Comparison of ENCODE assay signal across 14 mouse cellular contexts in genomic region chr15:78878792-78879516, GRCm38 (mm10). TPM values are rescaled to one million over a fixed set of nuclear protein-coding genes. Genes with fewer than 3 reads are reported as not detected.
DNase-seq lines count a peak whose midpoint lies in the region; ATAC-seq and TF ChIP-seq lines count a peak whose summit lies in the region.
"Not testable (repeated sequence)": the region's sequence is repeated elsewhere in the genome, so short reads cannot be mapped to it uniquely, and the experiment has no call there.
"Had no signal": no experiment of that assay in that cellular context is flagged by ENCODE, and none has a peak within 500 bp of the region (broad histone marks: within the 10 kb centered on the region; RNA-seq: fewer than 3 reads in every experiment).

No protein-coding gene starts in this region.

- not testable (repeated sequence) for H3K4me2 ChIP-seq in embryonic facial prominence, embryonic 11.5 days (ENCODE audit: low read depth, low read length)
- peak overlapping the region; percentile 75 for H3K4me2 ChIP-seq in hindbrain, embryonic 15.5 days
- H3K4me2 ChIP-seq in limb, embryonic 13.5 days (replicated peaks): peak overlapping the region; percentile 91
- H3K4me2 ChIP-seq in lung, embryonic 14.5 days: peak overlapping the region; percentile 78; the same call in 1 of the 2 replicates

- H3K4me1 ChIP-seq in embryonic facial prominence, embryonic 11.5 days (ENCODE audit: control insufficient read depth, insufficient read depth, low read length); lung, embryonic 14.5 days (ENCODE audit: insufficient read depth): not testable (repeated sequence)
- peaks cover 31% of the 10 kb centered on the region for H3K4me1 ChIP-seq in hindbrain, embryonic 15.5 days (replicated peaks)
- H3K4me1 ChIP-seq in limb, embryonic 13.5 days: peaks cover 36% of the 10 kb centered on the region
- peaks cover 48% of the 10 kb centered on the region for H3K4me1 ChIP-seq in midbrain, embryonic 10.5 days

- 41% methylated on average over 7 of the region's 7 CpGs for WGBS in embryonic facial prominence, embryonic 11.5 days
- WGBS in hindbrain, embryonic 15.5 days: 76% methylated on average over 7 of the region's 7 CpGs
- WGBS in limb, embryonic 13.5 days: 42% methylated on average over 7 of the region's 7 CpGs
- 24% methylated on average over 7 of the region's 7 CpGs for WGBS in lung, embryonic 14.5 days
- WGBS in midbrain, embryonic 10.5 days: 82% methylated on average over 7 of the region's 7 CpGs

- not testable (repeated sequence) for ATAC-seq in embryonic facial prominence, embryonic 11.5 days (replicated peaks; ENCODE audit: insufficient number of reproducible peaks, low FRiP score, low TSS enrichment, low read depth); hindbrain, embryonic 15.5 days (ENCODE audit: low FRiP score, low read depth); limb, embryonic 13.5 days (ENCODE audit: low FRiP score, low read depth); lung, embryonic 14.5 days (ENCODE audit: insufficient read depth)
- ATAC-seq in neutrophil, adult 5-6 weeks (ENCODE audit: extremely low read depth, insufficient number of reproducible peaks, low FRiP score, poor library complexity, severe bottlenecking): peak; percentile 30

- not testable (repeated sequence) for TF ChIP-seq CTCF in lung, embryonic 14.5 days (IDR thresholded peaks at IDR 0.05; ENCODE audit: low read depth)

- DNase-seq in CD4-positive, CD25-positive, alpha-beta regulatory T cell, adult 2 months (ENCODE audit: low read depth, low spot score): peak; percentile 49
- not testable (repeated sequence) for DNase-seq in embryonic facial prominence, embryonic 11.5 days (ENCODE audit: low spot score); midbrain, embryonic 10.5 days (ENCODE audit: low spot score)
- DNase-seq in heart, adult 11 months: peak; percentile 97
- DNase-seq in lung, embryonic 14.5 days: peak; percentile 52

- not testable (repeated sequence) for H3K27ac ChIP-seq in embryonic facial prominence, embryonic 11.5 days (replicated peaks; ENCODE audit: low read depth, low read length); hindbrain, embryonic 15.5 days (replicated peaks); lung, embryonic 14.5 days (ENCODE audit: low read depth)
- H3K27ac ChIP-seq in limb, embryonic 13.5 days: peak overlapping the region; percentile 16; the same call in 1 of the 2 replicates
- H3K27ac ChIP-seq in midbrain, embryonic 10.5 days (replicated peaks): 0 out of 2 replicates have a peak overlapping the region, but pooled peaks have one; percentile 42

- peak overlapping the region; percentile 25; the same call in 1 of the 2 replicates for H3K9ac ChIP-seq in embryonic facial prominence, embryonic 11.5 days (replicated peaks; ENCODE audit: low read length)
- not testable (repeated sequence) for H3K9ac ChIP-seq in hindbrain, embryonic 15.5 days; lung, embryonic 14.5 days
- 0 out of 2 replicates have a peak overlapping the region, but pooled peaks have one; percentile 32 for H3K9ac ChIP-seq in limb, embryonic 13.5 days

- H3K27me3 ChIP-seq in embryonic facial prominence, embryonic 11.5 days (ENCODE audit: control insufficient read depth, insufficient read depth, low read length); hindbrain, embryonic 15.5 days; limb, embryonic 13.5 days; lung, embryonic 14.5 days (ENCODE audit: insufficient read depth, low read length); midbrain, embryonic 10.5 days (ENCODE audit: low read depth, poor library complexity, severe bottlenecking): not testable (repeated sequence)

- not testable (repeated sequence) for H3K36me3 ChIP-seq in embryonic facial prominence, embryonic 11.5 days (replicated peaks; ENCODE audit: control insufficient read depth, insufficient read depth, low read depth, low read length)
- peaks cover 20% of the 10 kb centered on the region; the same call in 1 of the 2 replicates for H3K36me3 ChIP-seq in hindbrain, embryonic 15.5 days
- peaks cover 39% of the 10 kb centered on the region for H3K36me3 ChIP-seq in limb, embryonic 13.5 days
- peaks cover 42% of the 10 kb centered on the region for H3K36me3 ChIP-seq in lung, embryonic 14.5 days (ENCODE audit: insufficient read depth)
- H3K36me3 ChIP-seq in midbrain, embryonic 10.5 days: peaks cover 41% of the 10 kb centered on the region

- H3K9me3 ChIP-seq in embryonic facial prominence, embryonic 11.5 days (replicated peaks; ENCODE audit: control insufficient read depth, low read length); hindbrain, embryonic 15.5 days; limb, embryonic 13.5 days; lung, embryonic 14.5 days (ENCODE audit: low read depth, low read length); midbrain, embryonic 10.5 days (replicated peaks): not testable (repeated sequence)

- not testable (repeated sequence) for H3K4me3 ChIP-seq in embryonic facial prominence, embryonic 11.5 days (ENCODE audit: low read depth, low read length); hindbrain, embryonic 15.5 days; lung, embryonic 14.5 days (ENCODE audit: low read depth, low read length); midbrain, embryonic 10.5 days
- peak overlapping the region; percentile 70; the same call in 1 of the 2 replicates for H3K4me3 ChIP-seq in limb, embryonic 13.5 days

RNA-seq across cellular contexts. Expression of gene Gga1, which starts 2.0 kb away (rescaled TPM):
- 21.1 and 22.6 TPM in 2 replicates for polyA plus RNA-seq in embryonic facial prominence, embryonic 11.5 days (2014; fragmentation: Nextera tagmentation; extraction: Ambion mirVana)
- polyA plus RNA-seq in hindbrain, embryonic 15.5 days (2015; fragmentation: Nextera tagmentation; extraction: Ambion mirVana): 44.7 and 51.9 TPM in 2 replicates
- 42.0 and 46.5 TPM in 2 replicates for polyA plus RNA-seq in limb, embryonic 13.5 days (2015; fragmentation: Nextera tagmentation; extraction: Ambion mirVana)
- polyA plus RNA-seq in lung, embryonic 14.5 days (2014; fragmentation: Nextera tagmentation; extraction: Ambion mirVana): 50.9 and 57.0 TPM in 2 replicates
- 47.1 and 52.8 TPM in 2 replicates for polyA plus RNA-seq in midbrain, embryonic 10.5 days (2016; fragmentation: Nextera tagmentation; extraction: Ambion mirVana)
- 37.2 and 39.5 TPM in 2 replicates for total RNA-seq in neutrophil, adult 5-6 weeks (2017)

RNA-seq across cellular contexts. Expression of gene Gm49510, which starts 20.5 kb away (rescaled TPM):
- polyA plus RNA-seq in embryonic facial prominence, embryonic 11.5 days (2014; fragmentation: Nextera tagmentation; extraction: Ambion mirVana): 0.17 and 0.58 TPM in 2 replicates
- polyA plus RNA-seq in hindbrain, embryonic 15.5 days (2015; fragmentation: Nextera tagmentation; extraction: Ambion mirVana): not detected in 2 replicates
- polyA plus RNA-seq in limb, embryonic 13.5 days (2015; fragmentation: Nextera tagmentation; extraction: Ambion mirVana): 0.34 and 0.71 TPM in 2 replicates
- 0.18 and 0.70 TPM in 2 replicates for polyA plus RNA-seq in lung, embryonic 14.5 days (2014; fragmentation: Nextera tagmentation; extraction: Ambion mirVana)
- 0.12 TPM in 1 of 2 replicates, not detected in the other for polyA plus RNA-seq in midbrain, embryonic 10.5 days (2016; fragmentation: Nextera tagmentation; extraction: Ambion mirVana)
- total RNA-seq in neutrophil, adult 5-6 weeks (2017): 1.0 and 2.3 TPM in 2 replicates
- total RNA-seq: adrenal gland, postnatal 14 days; gastrocnemius, postnatal 4 days; left cerebral cortex, adult 2 months had no signal
- polyA plus RNA-seq: hindbrain, embryonic 16.5 days had no signal

RNA-seq across cellular contexts. Expression of gene Sh3bp1, which starts 20.6 kb away (rescaled TPM):
- polyA plus RNA-seq in embryonic facial prominence, embryonic 11.5 days (2014; fragmentation: Nextera tagmentation; extraction: Ambion mirVana): 25.2 and 29.7 TPM in 2 replicates
- polyA plus RNA-seq in hindbrain, embryonic 15.5 days (2015; fragmentation: Nextera tagmentation; extraction: Ambion mirVana): 4.2 and 4.5 TPM in 2 replicates
- polyA plus RNA-seq in limb, embryonic 13.5 days (2015; fragmentation: Nextera tagmentation; extraction: Ambion mirVana): 43.7 and 51.3 TPM in 2 replicates
- 43.5 and 43.9 TPM in 2 replicates for polyA plus RNA-seq in lung, embryonic 14.5 days (2014; fragmentation: Nextera tagmentation; extraction: Ambion mirVana)
- 16.5 and 18.7 TPM in 2 replicates for polyA plus RNA-seq in midbrain, embryonic 10.5 days (2016; fragmentation: Nextera tagmentation; extraction: Ambion mirVana)
- 31.8 and 39.0 TPM in 2 replicates for total RNA-seq in neutrophil, adult 5-6 weeks (2017)

RNA-seq across cellular contexts. Expression of gene Lgals2, which starts 23.6 kb away (rescaled TPM):
- not detected in 2 replicates for polyA plus RNA-seq in embryonic facial prominence, embryonic 11.5 days (2014; fragmentation: Nextera tagmentation; extraction: Ambion mirVana)
- 0.68 TPM in 1 of 2 replicates, not detected in the other for polyA plus RNA-seq in hindbrain, embryonic 15.5 days (2015; fragmentation: Nextera tagmentation; extraction: Ambion mirVana)
- 0.47 and 0.53 TPM in 2 replicates for polyA plus RNA-seq in limb, embryonic 13.5 days (2015; fragmentation: Nextera tagmentation; extraction: Ambion mirVana)
- 0.34 TPM in 1 of 2 replicates, not detected in the other for polyA plus RNA-seq in lung, embryonic 14.5 days (2014; fragmentation: Nextera tagmentation; extraction: Ambion mirVana)
- polyA plus RNA-seq in midbrain, embryonic 10.5 days (2016; fragmentation: Nextera tagmentation; extraction: Ambion mirVana): not detected in 2 replicates
- total RNA-seq in neutrophil, adult 5-6 weeks (2017): not detected in 2 replicates
- total RNA-seq: gastrocnemius, postnatal 4 days; left cerebral cortex, adult 2 months had no signal
- polyA plus RNA-seq: forebrain, embryonic 16.5 days; hindbrain, embryonic 16.5 days; midbrain, embryonic 11.5 days had no signal

RNA-seq across cellular contexts. Expression of gene Pdxp, which starts 34.8 kb away (rescaled TPM):
- 32.9 and 35.7 TPM in 2 replicates for polyA plus RNA-seq in embryonic facial prominence, embryonic 11.5 days (2014; fragmentation: Nextera tagmentation; extraction: Ambion mirVana)
- polyA plus RNA-seq in hindbrain, embryonic 15.5 days (2015; fragmentation: Nextera tagmentation; extraction: Ambion mirVana): 96.1 and 110 TPM in 2 replicates
- polyA plus RNA-seq in limb, embryonic 13.5 days (2015; fragmentation: Nextera tagmentation; extraction: Ambion mirVana): 19.1 and 20.3 TPM in 2 replicates
- 17.9 and 21.9 TPM in 2 replicates for polyA plus RNA-seq in lung, embryonic 14.5 days (2014; fragmentation: Nextera tagmentation; extraction: Ambion mirVana)
- 27.3 and 29.8 TPM in 2 replicates for polyA plus RNA-seq in midbrain, embryonic 10.5 days (2016; fragmentation: Nextera tagmentation; extraction: Ambion mirVana)
- 2.1 and 3.7 TPM in 2 replicates for total RNA-seq in neutrophil, adult 5-6 weeks (2017)
